Mouse (Mus musculus): ENCODE results near the gene Abcc4.

GRCm38 (mm10) chr14:118741780-118742179, 35.8 kb upstream of the Abcc4 start:
- TF ChIP-seq POLR2A (IDR thresholded peaks at IDR 0.05; ENCODE audit: borderline replicate concordance, insufficient read depth, low read length) (no peak), CTCF (IDR thresholded peaks at IDR 0.05; ENCODE audit: borderline replicate concordance, insufficient read depth, low read depth, low read length) (no peak)

Measured in cerebellum, adult 2 months (tissue).